Mouse (Mus musculus) embryonic facial prominence, embryonic 13.5 days (tissue): ENCODE data around the gene Tle6. TPM values are rescaled to one million over a fixed set of nuclear protein-coding genes. Genes with fewer than 3 reads are reported as not detected.
"Not testable (repeated sequence)": the region's sequence is repeated elsewhere in the genome, so short reads cannot be mapped to it uniquely, and the experiment has no call there.

Source experiments
- ATAC-seq: fragments of 200-750 bp; cut with Nextera tagmentation; 2 replicates; pipeline ENCODE4 v1.8.0; 2017; ENCODE audit warnings: low read depth; ENCODE audit not compliant: insufficient number of reproducible peaks, insufficient read depth, low FRiP score, low TSS enrichment
- H3K27ac ChIP-seq: fragments of 300-500 bp; sonication (generic); 2 replicates; pipeline ENCODE4 v1.5.1; 2015; ENCODE audit warnings: moderate library complexity, mild to moderate bottlenecking, inconsistent platforms
- H3K27me3 ChIP-seq: fragments of 300-500 bp; sonication (generic); 2 replicates; pipeline ENCODE4 v1.6.1; 2015; ENCODE audit warnings: mild to moderate bottlenecking, inconsistent platforms
- H3K36me3 ChIP-seq: fragments of 300-500 bp; sonication (generic); 2 replicates; pipeline ENCODE4 v1.6.1; 2015; ENCODE audit warnings: mild to moderate bottlenecking, inconsistent platforms
- H3K4me1 ChIP-seq: fragments of 300-500 bp; sonication (generic); 2 replicates; pipeline ENCODE4 v1.6.1; 2015; ENCODE audit warnings: inconsistent platforms
- H3K4me2 ChIP-seq: fragments of 300-500 bp; sonication (generic); 2 replicates; pipeline ENCODE4 v1.6.1; 2015; ENCODE audit warnings: moderate library complexity, mild to moderate bottlenecking, inconsistent platforms
- H3K4me3 ChIP-seq: fragments of 300-500 bp; sonication (generic); 2 replicates; pipeline ENCODE4 v1.5.1; 2015; ENCODE audit warnings: mild to moderate bottlenecking, inconsistent platforms
- H3K9ac ChIP-seq: fragments of 300-500 bp; sonication (generic); 2 replicates; pipeline ENCODE4 v1.6.1; 2015; ENCODE audit warnings: mild to moderate bottlenecking, inconsistent platforms
- H3K9me3 ChIP-seq: fragments of 300-500 bp; sonication (generic); 2 replicates; pipeline ENCODE4 v1.6.1; 2016; ENCODE audit warnings: inconsistent platforms
- WGBS: fragments of 180-500 bp; shearing (Covaris S2); methylation state at CpG from one replicate; pipeline ENCODE4 v1.1.7; 2015; ENCODE audit warnings: mixed read lengths; 5-methylcytosine and 5-hydroxymethylcytosine counted together
- polyA plus RNA-seq: library from polyadenylated mRNA; unstranded; fragments of >200 nt; fragmentation: Nextera tagmentation; extraction: Ambion mirVana; gene quantifications from 2 replicates; pipeline ENCODE4 v1.2.1, GENCODE M21; 2015

Gene Tle6
- polyA plus RNA-seq, 1 experiment from 2014 or later = 17.2 TPM

DNA sequence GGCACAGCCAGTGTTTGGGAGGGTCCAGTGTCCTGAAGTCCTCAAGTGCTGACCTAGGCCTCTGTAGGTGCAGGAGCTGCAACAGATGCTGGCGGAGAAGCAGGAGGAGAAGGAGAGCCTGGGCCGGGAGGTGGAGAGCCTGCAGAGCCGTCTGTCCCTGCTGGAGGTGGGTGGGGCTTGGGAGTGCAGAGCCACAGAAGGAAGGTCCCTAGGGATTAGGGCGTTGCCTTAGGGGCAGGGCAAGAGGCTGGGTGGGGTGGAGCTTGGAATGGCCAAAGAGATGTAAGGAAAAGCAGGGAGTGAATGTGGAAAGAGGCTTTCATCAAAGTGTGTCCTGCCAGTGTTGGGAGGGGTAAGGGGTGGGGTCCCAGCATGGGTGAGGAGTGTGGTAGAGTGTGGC, 40.0 kb upstream of the Tle6 start:
- 49% methylated on average over 4 of the region's 4 CpGs for WGBS
- peaks cover 24% of the 10 kb centered on the region for H3K4me1 ChIP-seq
- not testable (repeated sequence) for H3K4me3 ChIP-seq, H3K36me3 ChIP-seq, H3K9me3 ChIP-seq, ATAC-seq, H3K9ac ChIP-seq, H3K27ac ChIP-seq, H3K4me2 ChIP-seq, H3K27me3 ChIP-seq

DNA sequence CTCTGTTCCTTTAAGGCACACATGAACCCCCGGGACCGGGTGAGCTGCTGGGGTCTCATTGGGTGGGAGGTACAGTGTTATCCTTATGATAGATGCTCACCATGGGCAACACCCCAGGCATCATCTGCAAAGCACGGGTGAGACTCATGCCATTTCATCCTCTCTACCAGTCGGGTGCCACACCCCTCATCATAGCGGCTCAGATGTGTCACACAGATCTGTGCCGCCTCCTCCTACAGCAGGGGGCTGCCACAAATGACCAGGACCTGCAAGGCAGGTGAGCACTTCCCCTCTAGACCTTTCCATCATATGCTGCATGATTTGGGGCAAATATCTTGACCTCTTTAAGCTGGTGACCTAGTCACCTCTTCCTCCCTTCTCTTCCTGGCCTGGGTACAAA, 37.2 kb upstream of the Tle6 start:
- Histone ChIP-seq H3K27ac (no peak overlapping the region), H3K36me3 (no peaks in the 10 kb centered on the region), H3K27me3 (no peaks in the 10 kb centered on the region), H3K4me2 (no peak overlapping the region), H3K4me1 (peaks cover 30% of the 10 kb centered on the region), H3K9me3 (no peaks in the 10 kb centered on the region), H3K4me3 (no peak overlapping the region), H3K9ac (peak overlapping the region; percentile 46; the same call in 1 of the 2 replicates)
- WGBS = 75% methylated on average over 6 of the region's 6 CpGs
- ATAC-seq = no peak

DNA sequence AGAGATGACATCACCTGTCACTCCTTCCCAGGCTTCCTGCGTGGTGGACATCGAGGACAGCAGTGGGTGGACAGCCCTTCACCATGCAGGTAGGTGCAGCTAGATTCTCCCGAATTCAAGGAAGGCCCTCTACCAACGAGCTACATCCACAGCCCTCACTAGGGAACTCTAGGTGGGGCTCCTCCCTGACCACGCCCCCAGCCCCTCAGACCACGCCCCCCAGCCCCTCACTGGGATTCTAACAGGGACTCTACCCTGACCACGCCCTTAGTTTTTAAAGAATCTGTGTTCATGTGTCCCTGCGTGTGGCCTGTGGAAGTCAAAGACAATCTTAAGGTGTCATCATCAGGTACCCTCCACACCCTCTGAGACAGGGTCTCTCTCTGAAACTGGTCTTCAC, 35.5 kb upstream of the Tle6 start:
- Histone ChIP-seq H3K27ac (no peak overlapping the region), H3K4me3 (no peak overlapping the region), H3K4me2 (no peak overlapping the region), H3K36me3 (no peaks in the 10 kb centered on the region), H3K4me1 (peaks cover 13% of the 10 kb centered on the region), H3K9me3 (no peaks in the 10 kb centered on the region), H3K27me3 (no peaks in the 10 kb centered on the region), H3K9ac (no peak overlapping the region)
- 22% methylated on average over 8 of the region's 8 CpGs for WGBS
- ATAC-seq = no peak

GRCm38 (mm10) chr10:81633253-81634099, 32.6 kb upstream of the Tle6 start:
- peak overlapping the region; percentile 78 for H3K4me2 ChIP-seq
- H3K27me3 ChIP-seq = no peaks in the 10 kb centered on the region
- no peaks in the 10 kb centered on the region for H3K36me3 ChIP-seq
- H3K4me3 ChIP-seq = peak overlapping the region; percentile 51
- no peaks in the 10 kb centered on the region for H3K9me3 ChIP-seq
- H3K9ac ChIP-seq = peak overlapping the region; percentile 75
- peak; percentile 88 for ATAC-seq
- H3K27ac ChIP-seq = peak overlapping the region; percentile 75
- 3% methylated on average over 37 of the region's 37 CpGs for WGBS
- peaks cover 12% of the 10 kb centered on the region for H3K4me1 ChIP-seq

DNA sequence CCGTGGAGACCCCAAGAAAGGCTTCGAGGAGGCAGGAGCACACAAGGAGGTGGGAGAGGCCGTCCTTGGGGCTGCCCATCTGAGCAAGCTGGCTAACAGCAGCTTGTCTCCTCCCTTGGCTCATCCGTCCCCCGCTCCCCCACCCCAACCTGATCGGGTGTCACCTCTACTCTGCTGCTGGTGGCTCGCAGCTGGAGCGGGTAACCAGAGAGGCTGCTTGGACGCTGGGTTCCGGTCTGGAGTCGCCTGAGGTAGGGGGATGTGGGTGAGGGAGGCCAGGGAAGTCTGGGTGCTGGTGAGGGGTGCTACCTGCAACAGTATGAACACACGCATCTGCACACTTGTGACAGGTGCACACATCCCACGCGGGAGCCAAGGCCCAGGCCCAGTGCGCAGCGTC, 27.5 kb upstream of the Tle6 start, which contains the start of gene Ankrd24:
Gene Ankrd24 (plus strand): TSS at position 151 of the 400 bp plus-strand sequence.
- H3K4me1 ChIP-seq = peaks cover 17% of the 10 kb centered on the region
- peak within 1 kb of the TSS; percentile 81 for H3K4me2 ChIP-seq
- WGBS = 69% methylated on average over 16 of the region's 16 CpGs
- peak within 1 kb of the TSS; percentile 84 for H3K9ac ChIP-seq
- no peaks in the 10 kb centered on the region for H3K9me3 ChIP-seq
- peak within 1 kb of the TSS; percentile 95 for H3K27ac ChIP-seq
- peak within 1 kb of the TSS; percentile 73 for H3K4me3 ChIP-seq
- H3K36me3 ChIP-seq = peaks cover 31% of the 10 kb centered on the region
- ATAC-seq = no peak
- no peaks in the 10 kb centered on the region for H3K27me3 ChIP-seq

DNA sequence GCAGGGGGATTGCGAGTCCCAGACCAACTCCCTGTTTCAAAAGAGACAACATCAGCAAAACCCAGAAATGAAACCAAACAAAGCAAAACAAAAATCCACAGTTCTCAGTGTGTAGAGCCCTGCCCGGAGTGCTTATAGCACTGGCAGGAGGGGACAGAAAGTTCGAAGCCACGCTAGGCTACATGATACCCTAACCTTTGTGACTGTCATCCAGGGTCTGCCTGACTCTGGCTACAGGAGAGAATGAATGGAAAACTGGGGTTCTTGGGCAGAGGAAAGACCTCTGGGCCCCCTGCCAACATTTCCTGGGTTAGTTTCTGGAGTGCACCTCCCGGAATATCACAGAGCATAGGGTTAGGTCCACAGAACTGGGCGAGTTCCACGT, 27.0 kb upstream of the Tle6 start:
- no peaks in the 10 kb centered on the region for H3K9me3 ChIP-seq
- H3K9ac ChIP-seq = peak overlapping the region; percentile 84
- H3K4me2 ChIP-seq = peak overlapping the region; percentile 81
- no peaks in the 10 kb centered on the region for H3K27me3 ChIP-seq
- H3K4me3 ChIP-seq = peak overlapping the region; percentile 73
- H3K36me3 ChIP-seq = peaks cover 35% of the 10 kb centered on the region
- peak overlapping the region; percentile 95 for H3K27ac ChIP-seq
- no peak; the same call in 1 of the 2 replicates for ATAC-seq
- H3K4me1 ChIP-seq = peaks cover 17% of the 10 kb centered on the region
- 53% methylated on average over 7 of the region's 7 CpGs for WGBS

DNA sequence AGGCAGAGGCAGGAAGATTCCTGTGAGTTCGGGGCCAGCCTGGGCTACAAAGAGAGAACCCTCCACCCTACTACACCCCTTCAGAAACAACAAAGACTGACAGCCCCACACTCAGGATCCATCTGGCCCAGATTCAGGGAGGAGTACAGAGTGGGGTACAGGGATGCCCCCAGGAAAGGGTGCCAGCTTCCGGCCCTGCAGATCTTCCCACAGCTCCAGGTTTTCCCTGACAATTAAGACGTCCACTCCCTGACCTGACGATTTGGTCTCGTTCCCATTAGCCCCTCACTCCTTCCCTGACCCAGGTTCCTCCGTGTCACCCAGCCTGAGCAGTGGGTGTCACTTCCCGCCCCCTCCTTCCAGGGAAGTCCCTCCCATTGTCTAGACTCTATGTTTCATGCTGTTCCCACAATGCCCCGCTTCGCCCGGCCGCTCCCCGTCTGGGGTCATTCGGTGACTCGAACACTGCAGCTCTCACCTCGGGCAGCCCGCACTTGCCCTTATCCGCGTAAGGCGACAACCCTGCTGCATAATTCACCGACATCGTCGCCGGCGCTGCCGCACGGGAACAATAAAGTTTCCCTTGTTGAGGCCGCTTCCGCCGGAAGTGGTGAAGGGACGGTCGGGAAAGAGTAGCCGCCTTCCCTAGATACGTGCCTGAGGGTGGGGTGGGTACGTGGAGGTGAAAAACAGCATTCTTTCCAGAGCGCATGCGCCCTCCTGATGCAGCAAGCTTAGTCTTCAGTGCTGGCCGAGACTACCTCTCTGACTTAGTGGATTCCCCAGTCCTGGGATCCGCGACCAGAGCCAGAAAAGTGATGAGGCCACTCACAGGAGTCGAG, 26.3 kb upstream of the Tle6 start, which contains the start of gene Sirt6:
Gene Sirt6 (minus strand): TSS at position 804 of the 842 bp plus-strand sequence.
- peak; percentile 78 for ATAC-seq
- Histone ChIP-seq H3K36me3 (peaks cover 42% of the 10 kb centered on the region), H3K9me3 (no peaks in the 10 kb centered on the region), H3K9ac (peak within 1 kb of the TSS; percentile 84), H3K27ac (peak within 1 kb of the TSS; percentile 95), H3K27me3 (no peaks in the 10 kb centered on the region), H3K4me2 (peak within 1 kb of the TSS; percentile 81), H3K4me1 (peaks cover 17% of the 10 kb centered on the region), H3K4me3 (peak within 1 kb of the TSS; percentile 73)
- 4% methylated on average over 40 of the region's 40 CpGs for WGBS

DNA sequence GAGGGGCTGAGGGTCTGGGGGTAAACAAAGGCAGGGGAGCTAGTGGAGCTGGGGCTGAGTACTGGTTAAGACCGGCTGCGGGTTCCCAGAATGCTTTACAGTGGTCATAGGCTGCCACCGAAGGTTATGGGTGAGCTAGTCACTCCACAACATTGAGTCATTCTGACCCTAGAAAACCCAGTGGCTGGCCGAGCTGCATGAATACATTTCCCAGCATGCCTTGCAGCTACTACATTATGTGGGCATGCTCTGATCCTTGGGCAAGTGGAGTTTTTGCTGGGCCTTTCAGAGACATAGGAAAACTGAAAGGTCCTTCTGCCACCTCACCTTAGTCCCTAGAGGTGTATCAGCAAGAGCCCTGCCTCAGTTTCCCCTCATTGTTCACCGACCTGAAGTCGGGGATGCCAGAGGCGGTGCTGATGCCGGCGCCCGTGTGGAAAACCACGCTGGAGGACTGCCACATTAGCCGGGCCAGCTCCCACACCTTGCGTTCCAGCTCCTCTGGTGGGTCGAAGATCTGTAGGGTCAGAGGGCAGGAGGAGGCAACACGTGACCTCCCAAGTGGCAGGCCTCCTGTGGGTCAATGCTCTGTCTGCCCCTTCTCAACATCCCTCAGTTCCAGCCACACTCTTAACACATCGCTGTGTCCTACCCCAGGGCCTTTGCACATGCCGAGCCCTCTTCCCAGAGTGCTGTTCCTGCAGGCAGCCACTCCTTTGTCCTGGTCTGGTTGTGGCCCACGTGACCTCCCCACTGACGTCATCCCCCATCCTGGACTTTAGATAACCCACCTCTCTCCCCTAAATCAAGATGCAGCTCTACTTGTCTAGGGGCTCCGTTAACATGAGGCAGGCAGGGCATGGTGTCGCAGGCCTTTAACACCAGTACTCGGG, 25.5 kb upstream of the Tle6 start:
- Histone ChIP-seq H3K9me3 (no peaks in the 10 kb centered on the region), H3K4me2 (peak overlapping the region; percentile 81), H3K27me3 (no peaks in the 10 kb centered on the region), H3K4me3 (peak overlapping the region; percentile 73), H3K36me3 (peaks cover 49% of the 10 kb centered on the region), H3K4me1 (peaks cover 17% of the 10 kb centered on the region), H3K27ac (peak overlapping the region; percentile 95), H3K9ac (peak overlapping the region; percentile 84)
- WGBS = 89% methylated on average over 22 of the region's 22 CpGs
- no peak for ATAC-seq

DNA sequence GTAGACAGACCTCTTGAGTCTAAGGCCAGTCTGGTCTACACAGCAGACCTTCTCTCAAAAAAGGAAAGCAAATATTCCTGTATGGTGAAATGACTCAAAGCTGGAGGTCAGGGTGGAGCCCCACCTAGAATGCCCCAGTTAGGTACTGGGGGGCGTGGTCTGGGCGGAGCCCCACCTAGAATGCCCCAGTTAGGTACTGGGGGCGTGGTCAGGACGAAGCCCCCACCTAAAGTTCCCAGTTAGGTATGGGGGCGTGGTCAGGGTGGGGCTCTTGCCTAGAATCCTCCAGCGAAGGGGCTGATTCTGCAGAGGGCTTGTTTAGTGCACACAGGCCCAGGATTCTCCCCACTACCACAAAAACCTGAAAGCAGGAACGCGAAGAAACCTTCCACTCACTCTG, 22.6 kb upstream of the Tle6 start:
- WGBS = 65% methylated on average over 8 of the region's 8 CpGs

GRCm38 (mm10) chr10:81620786-81621185, 19.9 kb upstream of the Tle6 start:
- no peak overlapping the region for H3K9ac ChIP-seq
- peaks cover 52% of the 10 kb centered on the region for H3K36me3 ChIP-seq
- no peaks in the 10 kb centered on the region for H3K27me3 ChIP-seq
- H3K4me3 ChIP-seq = no peak overlapping the region
- H3K27ac ChIP-seq = no peak overlapping the region
- H3K9me3 ChIP-seq = no peaks in the 10 kb centered on the region
- 67% methylated on average over 9 of the region's 9 CpGs for WGBS
- H3K4me1 ChIP-seq = no peaks in the 10 kb centered on the region
- no peak for ATAC-seq
- H3K4me2 ChIP-seq = no peak overlapping the region

More for the DNA sequence above, 22.6 kb upstream of the Tle6 start:
- Histone ChIP-seq H3K4me1 (peaks cover 17% of the 10 kb centered on the region), H3K4me2 (no peak overlapping the region), H3K36me3 (peaks cover 59% of the 10 kb centered on the region), H3K27ac (no peak overlapping the region), H3K9ac (no peak overlapping the region), H3K4me3 (no peak overlapping the region), H3K9me3 (no peaks in the 10 kb centered on the region), H3K27me3 (no peaks in the 10 kb centered on the region)
- no peak for ATAC-seq

- H3K27me3 ChIP-seq = no peaks in the 10 kb centered on the region
- peaks cover 44% of the 10 kb centered on the region for H3K36me3 ChIP-seq
- no peak overlapping the region for H3K4me2 ChIP-seq
- ATAC-seq = no peak
- H3K27ac ChIP-seq = no peak overlapping the region
- H3K4me1 ChIP-seq = 0 out of 2 replicates have a peak, but pooled peaks cover 7% of the 10 kb centered on the region
- H3K9ac ChIP-seq = no peak overlapping the region
- H3K9me3 ChIP-seq = no peaks in the 10 kb centered on the region
- H3K4me3 ChIP-seq = no peak overlapping the region
- WGBS = 65% methylated on average over 5 of the region's 5 CpGs
These were observed 19.1 kb upstream of the Tle6 start for GRCm38 (mm10) chr10:81619976-81620375.
